Mouse (Mus musculus): ENCODE results near the gene Adcy4. TPM values are rescaled to one million over a fixed set of nuclear protein-coding genes. Genes with fewer than 3 reads are reported as not detected.

The Adcy4 gene
- polyA plus RNA-seq, 1 experiment from 2014 or later = 10.1 TPM

- H3K4me2 ChIP-seq (replicated peaks) = no peak overlapping the region
- H3K27ac ChIP-seq = no peak overlapping the region
- H3K4me3 ChIP-seq = no peak overlapping the region
- H3K9me3 ChIP-seq = no peaks in the 10 kb centered on the region
- H3K27me3 ChIP-seq (replicated peaks) = no peaks in the 10 kb centered on the region
- peaks cover 17% of the 10 kb centered on the region for H3K36me3 ChIP-seq
- 0 out of 2 replicates have a peak, but pooled peaks cover 4% of the 10 kb centered on the region for H3K4me1 ChIP-seq
- ATAC-seq (ENCODE audit: low FRiP score, low read depth) = no peak
- H3K9ac ChIP-seq = no peak overlapping the region
- WGBS = 95% methylated on average over 7 of the region's 7 CpGs
Measured at GRCm38 (mm10) chr14:55723433-55723832, 60.5 kb downstream of the Adcy4 start.

- ATAC-seq (ENCODE audit: low FRiP score, low read depth) = peak; percentile 26
- peaks cover 25% of the 10 kb centered on the region for H3K36me3 ChIP-seq
- no peaks in the 10 kb centered on the region for H3K9me3 ChIP-seq
- no peaks in the 10 kb centered on the region for H3K27me3 ChIP-seq (replicated peaks)
- H3K4me2 ChIP-seq (replicated peaks) = peak overlapping the region; percentile 73
- peak overlapping the region; percentile 74 for H3K9ac ChIP-seq
- H3K4me1 ChIP-seq = 0 out of 2 replicates have a peak, but pooled peaks cover 4% of the 10 kb centered on the region
- WGBS = 49% methylated on average over 8 of the region's 8 CpGs
- peak overlapping the region; percentile 80 for H3K4me3 ChIP-seq
- no peak overlapping the region for H3K27ac ChIP-seq
Measured at GRCm38 (mm10) chr14:55722438-55722945, 61.4 kb downstream of the Adcy4 start.

GRCm38 (mm10) chr14:55721700-55722437, 62.0 kb downstream of the Adcy4 start, which contains the start of gene Rabggta:
Rabggta (minus strand) TSS chr14:55722263.
- Histone ChIP-seq H3K27ac (0 out of 2 replicates have a peak within 1 kb of the TSS, but pooled peaks have one; percentile 53), H3K4me1 (0 out of 2 replicates have a peak, but pooled peaks cover 4% of the 10 kb centered on the region), H3K9ac (peak within 1 kb of the TSS; percentile 74), H3K4me2 (replicated peaks) (peak within 1 kb of the TSS; percentile 73), H3K36me3 (peaks cover 26% of the 10 kb centered on the region), H3K27me3 (replicated peaks) (no peaks in the 10 kb centered on the region), H3K9me3 (no peaks in the 10 kb centered on the region), H3K4me3 (peak within 1 kb of the TSS; percentile 80)
- under 1% methylated on average over 50 of the region's 50 CpGs for WGBS
- ATAC-seq (ENCODE audit: low FRiP score, low read depth) = peak; percentile 94

GRCm38 (mm10) chr14:55721076-55721475, 62.8 kb downstream of the Adcy4 start:
- Histone ChIP-seq H3K4me1 (0 out of 2 replicates have a peak, but pooled peaks cover 4% of the 10 kb centered on the region), H3K4me3 (peak overlapping the region; percentile 80; the same call in 1 of the 2 replicates), H3K9ac (0 out of 2 replicates have a peak overlapping the region, but pooled peaks have one; percentile 74), H3K27me3 (replicated peaks) (no peaks in the 10 kb centered on the region), H3K4me2 (replicated peaks) (peak overlapping the region; percentile 73), H3K9me3 (no peaks in the 10 kb centered on the region), H3K27ac (no peak overlapping the region), H3K36me3 (peaks cover 26% of the 10 kb centered on the region)
- no peak for ATAC-seq (ENCODE audit: low FRiP score, low read depth)
- WGBS = 72% methylated on average over 6 of the region's 6 CpGs

GRCm38 (mm10) chr14:55720666-55721065, 63.2 kb downstream of the Adcy4 start:
- no peak overlapping the region for H3K27ac ChIP-seq
- no peak overlapping the region for H3K4me3 ChIP-seq
- 91% methylated on average over 12 of the region's 12 CpGs for WGBS
- peaks cover 26% of the 10 kb centered on the region for H3K36me3 ChIP-seq
- peak overlapping the region; percentile 73; the same call in 1 of the 2 replicates for H3K4me2 ChIP-seq (replicated peaks)
- H3K9ac ChIP-seq = no peak overlapping the region
- H3K9me3 ChIP-seq = no peaks in the 10 kb centered on the region
- ATAC-seq (ENCODE audit: low FRiP score, low read depth) = no peak
- 0 out of 2 replicates have a peak, but pooled peaks cover 4% of the 10 kb centered on the region for H3K4me1 ChIP-seq
- no peaks in the 10 kb centered on the region for H3K27me3 ChIP-seq (replicated peaks)

- 0 out of 2 replicates have a peak, but pooled peaks cover 4% of the 10 kb centered on the region for H3K4me1 ChIP-seq
- H3K4me3 ChIP-seq = no peak overlapping the region
- H3K36me3 ChIP-seq = peaks cover 26% of the 10 kb centered on the region
- WGBS = 88% methylated on average over 6 of the region's 6 CpGs
- H3K4me2 ChIP-seq (replicated peaks) = no peak overlapping the region
- H3K27me3 ChIP-seq (replicated peaks) = no peaks in the 10 kb centered on the region
- no peak for ATAC-seq (ENCODE audit: low FRiP score, low read depth)
- no peak overlapping the region for H3K27ac ChIP-seq
- H3K9ac ChIP-seq = no peak overlapping the region
- no peaks in the 10 kb centered on the region for H3K9me3 ChIP-seq
Measured at GRCm38 (mm10) chr14:55719737-55720136, 64.2 kb downstream of the Adcy4 start.

Other genes starting within 250 kb of the Adcy4 start
- gene Pck2, start 243.8 kb downstream of the Adcy4 start, polyA plus RNA-seq (2016; fragmentation: Nextera tagmentation; extraction: Ambion mirVana) = 18.2 and 21.0 TPM in 2 replicates
- 103 and 105 TPM in 2 replicates for gene Dcaf11, start 224.1 kb downstream of the Adcy4 start, polyA plus RNA-seq (2016; fragmentation: Nextera tagmentation; extraction: Ambion mirVana)
- not detected in 2 replicates for gene A730061H03Rik, start 223.7 kb downstream of the Adcy4 start, polyA plus RNA-seq (2016; fragmentation: Nextera tagmentation; extraction: Ambion mirVana)
- 4.0 and 4.3 TPM in 2 replicates for gene Fitm1, start 208.5 kb downstream of the Adcy4 start, polyA plus RNA-seq (2016; fragmentation: Nextera tagmentation; extraction: Ambion mirVana)
- 120 and 128 TPM in 2 replicates for gene Psme1, start 206.0 kb downstream of the Adcy4 start, polyA plus RNA-seq (2016; fragmentation: Nextera tagmentation; extraction: Ambion mirVana)
- gene Emc9, start 198.8 kb downstream of the Adcy4 start, polyA plus RNA-seq (2016; fragmentation: Nextera tagmentation; extraction: Ambion mirVana) = 8.9 and 12.7 TPM in 2 replicates
- gene Psme2, start 193.0 kb downstream of the Adcy4 start, polyA plus RNA-seq (2016; fragmentation: Nextera tagmentation; extraction: Ambion mirVana) = 212 and 223 TPM in 2 replicates
- 17.8 and 21.0 TPM in 2 replicates for gene Rnf31, start 192.4 kb downstream of the Adcy4 start, polyA plus RNA-seq (2016; fragmentation: Nextera tagmentation; extraction: Ambion mirVana)
- gene Irf9, start 180.5 kb downstream of the Adcy4 start, polyA plus RNA-seq (2016; fragmentation: Nextera tagmentation; extraction: Ambion mirVana) = 8.8 and 9.0 TPM in 2 replicates
- gene Rec8, start 166.1 kb downstream of the Adcy4 start, polyA plus RNA-seq (2016; fragmentation: Nextera tagmentation; extraction: Ambion mirVana) = 20.6 and 22.8 TPM in 2 replicates
- gene Ipo4, start 148.1 kb downstream of the Adcy4 start, polyA plus RNA-seq (2016; fragmentation: Nextera tagmentation; extraction: Ambion mirVana) = 73.7 and 85.6 TPM in 2 replicates
- 2.1 and 3.6 TPM in 2 replicates for gene Gm49378, start 146.2 kb downstream of the Adcy4 start, polyA plus RNA-seq (2016; fragmentation: Nextera tagmentation; extraction: Ambion mirVana)
- gene Tm9sf1, start 140.3 kb downstream of the Adcy4 start, polyA plus RNA-seq (2016; fragmentation: Nextera tagmentation; extraction: Ambion mirVana) = 62.7 and 68.6 TPM in 2 replicates
- 0.53 and 0.77 TPM in 2 replicates for gene Tssk4, start 133.9 kb downstream of the Adcy4 start, polyA plus RNA-seq (2016; fragmentation: Nextera tagmentation; extraction: Ambion mirVana)
- 70.1 and 71.0 TPM in 2 replicates for gene Mdp1, start 123.6 kb downstream of the Adcy4 start, polyA plus RNA-seq (2016; fragmentation: Nextera tagmentation; extraction: Ambion mirVana)
- gene Gmpr2, start 112.2 kb downstream of the Adcy4 start, polyA plus RNA-seq (2016; fragmentation: Nextera tagmentation; extraction: Ambion mirVana) = 60.7 and 61.6 TPM in 2 replicates
- 555 and 567 TPM in 2 replicates for gene Nedd8, start 112.0 kb downstream of the Adcy4 start, polyA plus RNA-seq (2016; fragmentation: Nextera tagmentation; extraction: Ambion mirVana)
- 44.1 and 45.7 TPM in 2 replicates for gene Tinf2, start 102.3 kb downstream of the Adcy4 start, polyA plus RNA-seq (2016; fragmentation: Nextera tagmentation; extraction: Ambion mirVana)
- gene Tgm1, start 70.2 kb downstream of the Adcy4 start, polyA plus RNA-seq (2016; fragmentation: Nextera tagmentation; extraction: Ambion mirVana) = 0.34 and 0.36 TPM in 2 replicates
- 42.0 and 46.3 TPM in 2 replicates for gene Rabggta, start 61.8 kb downstream of the Adcy4 start, polyA plus RNA-seq (2016; fragmentation: Nextera tagmentation; extraction: Ambion mirVana)
- gene Dhrs1, start 38.4 kb downstream of the Adcy4 start, polyA plus RNA-seq (2016; fragmentation: Nextera tagmentation; extraction: Ambion mirVana) = 74.1 and 81.8 TPM in 2 replicates
- gene Nop9, start 38.4 kb downstream of the Adcy4 start, polyA plus RNA-seq (2016; fragmentation: Nextera tagmentation; extraction: Ambion mirVana) = 44.2 and 47.0 TPM in 2 replicates
- gene Cideb, start 25.6 kb downstream of the Adcy4 start, polyA plus RNA-seq (2016; fragmentation: Nextera tagmentation; extraction: Ambion mirVana) = 0.30 TPM in 1 of 2 replicates, not detected in the other
- gene Ltb4r2, start 22.7 kb downstream of the Adcy4 start, polyA plus RNA-seq (2016; fragmentation: Nextera tagmentation; extraction: Ambion mirVana) = 0.37 and 0.52 TPM in 2 replicates
- gene Ltb4r1, start 18.1 kb downstream of the Adcy4 start, polyA plus RNA-seq (2016; fragmentation: Nextera tagmentation; extraction: Ambion mirVana) = 0.23 and 0.37 TPM in 2 replicates
- gene Ripk3, start 4.8 kb upstream of the Adcy4 start, polyA plus RNA-seq (2016; fragmentation: Nextera tagmentation; extraction: Ambion mirVana) = 7.9 and 8.7 TPM in 2 replicates
- gene Nfatc4, start 39.0 kb upstream of the Adcy4 start, polyA plus RNA-seq (2016; fragmentation: Nextera tagmentation; extraction: Ambion mirVana) = 22.0 and 24.8 TPM in 2 replicates
- 19.7 and 21.5 TPM in 2 replicates for gene Nynrin, start 69.9 kb upstream of the Adcy4 start, polyA plus RNA-seq (2016; fragmentation: Nextera tagmentation; extraction: Ambion mirVana)
- 0.25 and 0.28 TPM in 2 replicates for gene Cbln3, start 100.3 kb upstream of the Adcy4 start, polyA plus RNA-seq (2016; fragmentation: Nextera tagmentation; extraction: Ambion mirVana)
- 18.3 and 19.7 TPM in 2 replicates for gene Khnyn, start 100.9 kb upstream of the Adcy4 start, polyA plus RNA-seq (2016; fragmentation: Nextera tagmentation; extraction: Ambion mirVana)
- 59.9 and 66.0 TPM in 2 replicates for gene Sdr39u1, start 116.2 kb upstream of the Adcy4 start, polyA plus RNA-seq (2016; fragmentation: Nextera tagmentation; extraction: Ambion mirVana)
- gene Cma1, start 160.6 kb upstream of the Adcy4 start, polyA plus RNA-seq (2016; fragmentation: Nextera tagmentation; extraction: Ambion mirVana) = not detected in 2 replicates
- gene Cma2, start 166.9 kb upstream of the Adcy4 start, polyA plus RNA-seq (2016; fragmentation: Nextera tagmentation; extraction: Ambion mirVana) = not detected in 2 replicates
- not detected in 2 replicates for gene Mcpt1, start 233.9 kb upstream of the Adcy4 start, polyA plus RNA-seq (2016; fragmentation: Nextera tagmentation; extraction: Ambion mirVana)
- gene Mcpt9, start 246.4 kb upstream of the Adcy4 start, polyA plus RNA-seq (2016; fragmentation: Nextera tagmentation; extraction: Ambion mirVana) = not detected in 2 replicates

Measured in neural tube, embryonic 12.5 days (tissue).